Mouse (Mus musculus): Measurements from ENCODE around the gene Icmt.

- TF ChIP-seq CTCF (IDR thresholded peaks at IDR 0.05; ENCODE audit: low read depth) (no peak), EP300 (IDR thresholded peaks at IDR 0.05; ENCODE audit: low read depth) (no peak)
These were observed 27.9 kb downstream of the Icmt start for GRCm38 (mm10) chr4:152324641-152325562.

Data from liver, embryonic 14.5 days (tissue).